Mouse (Mus musculus) thymus, adult 2 months (tissue): Measurements from ENCODE around the gene Muc3.

Experiments
- CTCF ChIP-seq: fragments of 200-500 bp; IDR thresholded peaks from 2 replicates; pipeline ENCODE4 v1.5.1; 2012; ENCODE audit warnings: mild to moderate bottlenecking, control low read depth, low read length, moderate library complexity, borderline replicate concordance; ENCODE audit not compliant: control insufficient read depth, poor library complexity, insufficient read depth; ENCODE audit errors: extremely low read depth
- POLR2A ChIP-seq: fragments of 200-500 bp; IDR thresholded peaks from 2 replicates; pipeline ENCODE4 v1.6.1; 2012; ENCODE audit warnings: mild to moderate bottlenecking, low read length, control low read depth, moderate library complexity; ENCODE audit not compliant: control insufficient read depth, poor library complexity, insufficient read depth; ENCODE audit errors: extremely low read depth

DNA sequence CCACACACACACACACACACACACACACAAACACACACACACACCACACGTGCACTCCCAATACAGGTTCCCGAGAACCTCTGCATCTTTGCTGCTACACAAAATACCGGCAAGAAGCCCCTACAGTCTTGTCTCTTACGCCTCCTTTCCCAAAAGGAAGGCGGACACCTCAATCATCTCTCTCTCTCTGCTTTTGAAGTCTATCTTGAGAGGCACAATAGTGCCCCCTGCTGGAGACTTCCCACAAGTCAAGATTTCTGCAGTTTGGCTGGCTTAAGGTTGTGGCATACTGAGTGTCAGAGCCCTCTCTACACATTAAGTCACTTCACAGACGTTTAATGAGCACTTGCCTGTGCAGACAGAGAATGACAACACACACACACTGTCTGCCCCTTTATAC, 42.1 kb downstream of the Muc3 start:
- TF ChIP-seq CTCF (no peak), POLR2A (no peak)
